Mouse (Mus musculus): Measurements from ENCODE around the gene Lrrc75b. TPM values are rescaled to one million over a fixed set of nuclear protein-coding genes. Genes with fewer than 3 reads are reported as not detected.

Gene Lrrc75b
- total RNA-seq, 2 experiments from 2014 or later, result 1.1 to 3.9 TPM

DNA sequence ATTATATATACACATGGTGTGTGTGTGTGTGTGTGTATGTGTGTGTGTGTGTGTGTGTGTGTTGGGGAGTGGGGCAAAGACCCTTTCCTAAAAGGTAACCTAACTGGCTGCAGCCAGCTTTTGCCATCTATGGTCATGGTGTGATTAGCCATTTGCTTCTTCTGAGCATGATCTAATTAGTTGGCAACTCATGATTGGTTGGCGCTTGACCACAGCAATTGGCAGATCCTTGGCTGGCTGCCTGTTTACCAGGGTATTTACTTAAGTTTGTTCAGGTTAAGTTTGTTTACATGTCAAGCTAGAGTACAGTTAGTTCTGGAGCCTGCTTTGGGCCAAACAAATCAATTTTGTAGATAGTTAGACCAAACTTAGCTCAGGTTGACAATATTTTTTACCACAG, 58.5 kb downstream of the Lrrc75b start:
- no peak for DNase-seq

GRCm38 (mm10) chr10:75500345-75500744, 59.8 kb downstream of the Lrrc75b start:
- no peak for DNase-seq

Other genes with a start within 250 kb of the Lrrc75b start
- 10 to 100 TPM; 10.2 to 12.8 TPM for gene Adora2a, start 243.5 kb downstream of the Lrrc75b start, total RNA-seq (2021)
- 10 to 100 TPM; 22.7 to 57.8 TPM for gene Upb1, start 159.2 kb downstream of the Lrrc75b start, total RNA-seq (2021)
- gene Snrpd3, start 42.8 kb downstream of the Lrrc75b start, total RNA-seq (2021), result 10 to 100 TPM; 96.8 to 100.0 TPM
- gene Gucd1, start 42.4 kb downstream of the Lrrc75b start, total RNA-seq (2021), result 10 to 100 TPM; 51.3 to 57.3 TPM
- gene Ggt1, start 1.3 kb upstream of the Lrrc75b start, total RNA-seq (2021), result under 1 TPM; 0.48 to 0.88 TPM
- gene Ggt5, start 29.0 kb upstream of the Lrrc75b start, total RNA-seq (2021), result 1 to 10 TPM; 7.3 to 8.3 TPM
- 1 to 10 TPM; 7.3 to 9.0 TPM for gene Susd2, start 83.7 kb upstream of the Lrrc75b start, total RNA-seq (2021)
- 10 to 100 TPM; 27.1 to 39.2 TPM for gene Cabin1, start 204.0 kb upstream of the Lrrc75b start, total RNA-seq (2021)
- gene Ddt, start 213.1 kb upstream of the Lrrc75b start, total RNA-seq (2021), result 100 to 1,000 TPM; 173 to 204 TPM
- not detected for gene Gm20441, start 220.6 kb upstream of the Lrrc75b start, total RNA-seq (2021)
- 10 to 100 TPM; 18.7 to 21.5 TPM for gene Gstt3, start 221.1 kb upstream of the Lrrc75b start, total RNA-seq (2021)
- gene Gstt1, start 238.3 kb upstream of the Lrrc75b start, total RNA-seq (2021), result 10 to 100 TPM; 60.2 to 60.4 TPM